Mouse (Mus musculus) brain, embryonic 14.5 days (tissue): Measurements from ENCODE around the gene Tmem94. TPM values are rescaled to one million over a fixed set of nuclear protein-coding genes. Genes with fewer than 3 reads are reported as not detected.

ENCODE experiments used
- DNase-seq: peaks from one replicate; pipeline ENCODE4 v3.0.0-alpha.2; 2011; ENCODE audit warnings: low read depth
- CTCF ChIP-seq: fragments of 200-500 bp; IDR thresholded peaks from 2 replicates; pipeline ENCODE4 v1.5.1; 2012; ENCODE audit warnings: inconsistent platforms, mild to moderate bottlenecking, moderate library complexity, borderline replicate concordance; ENCODE audit not compliant: insufficient read depth, insufficient read length; ENCODE audit errors: extremely low read depth
- POLR2A ChIP-seq: fragments of 200-500 bp; IDR thresholded peaks from 2 replicates; pipeline ENCODE4 v1.6.1; 2012; ENCODE audit warnings: mild to moderate bottlenecking, inconsistent platforms, borderline replicate concordance; ENCODE audit not compliant: poor library complexity, insufficient read depth, insufficient read length, severe bottlenecking; ENCODE audit errors: extremely low read depth
- polyA plus RNA-seq: library from polyadenylated mRNA; depleted of rRNA; stranded (reverse); fragments of >200 nt; gene quantifications from 2 replicates; pipeline ENCODE4 v1.2.3, GENCODE M21; 2012; rRNA removed

Gene Tmem94
- polyA plus RNA-seq, 1 experiment, result 61.9 TPM

- TF ChIP-seq POLR2A (no peak), CTCF (no peak)
- DNase-seq, result no peak
Measured at GRCm38 (mm10) chr11:115837606-115838345, 72.5 kb downstream of the Tmem94 start.

GRCm38 (mm10) chr11:115838895-115839311, 73.7 kb downstream of the Tmem94 start:
- DNase-seq, result no peak
- TF ChIP-seq CTCF (no peak), POLR2A (no peak)

GRCm38 (mm10) chr11:115839732-115840131, 74.5 kb downstream of the Tmem94 start:
- TF ChIP-seq CTCF, result no peak
- TF ChIP-seq POLR2A, result no peak
- no peak for DNase-seq

- no peak for TF ChIP-seq POLR2A
- peak; percentile 20; the same call in 1 of the 2 replicates for TF ChIP-seq CTCF
- DNase-seq, result no peak
Measured at GRCm38 (mm10) chr11:115841044-115841443, 75.8 kb downstream of the Tmem94 start.

- TF ChIP-seq POLR2A (no peak), CTCF (no peak)
- DNase-seq, result no peak
Measured at GRCm38 (mm10) chr11:115841961-115842550, 76.8 kb downstream of the Tmem94 start.

GRCm38 (mm10) chr11:115843141-115843890, 78.1 kb downstream of the Tmem94 start:
- TF ChIP-seq CTCF (no peak), POLR2A (no peak)
- DNase-seq, result no peak

- DNase-seq, result no peak
- TF ChIP-seq CTCF (no peak), POLR2A (no peak)
Measured at GRCm38 (mm10) chr11:115843891-115844239, 78.6 kb downstream of the Tmem94 start.

GRCm38 (mm10) chr11:115844240-115844639, 79.0 kb downstream of the Tmem94 start:
- no peak for TF ChIP-seq POLR2A
- TF ChIP-seq CTCF, result no peak
- DNase-seq, result no peak

GRCm38 (mm10) chr11:115845819-115846218, 80.6 kb downstream of the Tmem94 start:
- TF ChIP-seq CTCF (no peak), POLR2A (no peak)
- no peak for DNase-seq

Other genes with a start within 250 kb of the Tmem94 start
- gene Sumo2, start 229.2 kb upstream of the Tmem94 start, polyA plus RNA-seq, result 702 and 773 TPM in 2 replicates
- gene Nup85, start 201.0 kb upstream of the Tmem94 start, polyA plus RNA-seq, result 105 and 168 TPM in 2 replicates
- 35.5 and 36.7 TPM in 2 replicates for gene Mrps7, start 161.5 kb upstream of the Tmem94 start, polyA plus RNA-seq
- gene Gga3, start 161.4 kb upstream of the Tmem94 start, polyA plus RNA-seq, result 43.3 and 57.1 TPM in 2 replicates
- gene Mif4gd, start 152.5 kb upstream of the Tmem94 start, polyA plus RNA-seq, result 18.0 and 19.2 TPM in 2 replicates
- 55.1 and 71.1 TPM in 2 replicates for gene Slc25a19, start 137.1 kb upstream of the Tmem94 start, polyA plus RNA-seq
- gene Grb2, start 56.8 kb upstream of the Tmem94 start, polyA plus RNA-seq, result 124 and 127 TPM in 2 replicates
- gene Caskin2, start 48.2 kb downstream of the Tmem94 start, polyA plus RNA-seq, result 24.7 and 24.8 TPM in 2 replicates
- gene Tsen54, start 49.3 kb downstream of the Tmem94 start, polyA plus RNA-seq, result 24.2 and 36.4 TPM in 2 replicates
- 1.5 and 2.5 TPM in 2 replicates for gene Llgl2, start 58.6 kb downstream of the Tmem94 start, polyA plus RNA-seq
- gene Myo15b, start 93.0 kb downstream of the Tmem94 start, polyA plus RNA-seq, result 0.14 and 0.23 TPM in 2 replicates
- gene Smim5, start 134.5 kb downstream of the Tmem94 start, polyA plus RNA-seq, result 0.64 and 1.2 TPM in 2 replicates
- gene Smim6, start 146.6 kb downstream of the Tmem94 start, polyA plus RNA-seq, result not detected in 2 replicates
- gene Sap30bp, start 167.8 kb downstream of the Tmem94 start, polyA plus RNA-seq, result 57.6 and 69.8 TPM in 2 replicates
- gene Recql5, start 168.0 kb downstream of the Tmem94 start, polyA plus RNA-seq, result 28.2 and 38.0 TPM in 2 replicates
- gene Itgb4, start 209.3 kb downstream of the Tmem94 start, polyA plus RNA-seq, result 0.91 and 2.1 TPM in 2 replicates
- 39.2 and 41.8 TPM in 2 replicates for gene Galk1, start 247.3 kb downstream of the Tmem94 start, polyA plus RNA-seq